Mouse (Mus musculus): Measurements from ENCODE around the gene Adcy2.

DNA sequence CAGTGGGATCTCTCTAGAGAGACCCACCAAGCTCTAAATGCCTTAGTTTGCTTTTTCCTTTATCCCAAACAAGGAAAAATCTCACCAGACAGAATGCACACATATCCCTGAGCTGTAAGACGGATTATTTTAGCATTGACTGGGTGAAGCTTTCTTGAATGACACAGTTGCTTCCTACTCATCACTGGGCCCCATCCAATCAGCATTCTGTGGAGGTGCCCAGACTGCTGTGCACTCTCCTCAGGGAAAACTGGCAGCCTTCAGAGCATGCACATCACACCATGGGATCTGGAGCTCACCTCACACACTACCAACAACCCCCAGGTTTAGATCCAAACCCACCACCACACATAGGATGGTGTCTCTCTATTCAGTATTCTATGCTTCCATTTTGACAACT, 92.7 kb downstream of the Adcy2 start:
- TF ChIP-seq GATA1 (IDR thresholded peaks at IDR 0.05; ENCODE audit: borderline replicate concordance, low read length) (no peak), FLI1 (IDR thresholded peaks at IDR 0.05; ENCODE audit: low read length) (no peak)

Data from megakaryocyte, embryonic 14.5 days (primary cell).